Mouse (Mus musculus) ES-E14 (cell line): ENCODE data around the gene Iars. TPM values are rescaled to one million over a fixed set of nuclear protein-coding genes. Genes with fewer than 3 reads are reported as not detected.
A peak's percentile ranks its signal among the peaks of the same experiment; 100 is the strongest.

Source experiments
- DNase-seq: peaks from one replicate; pipeline ENCODE4 v3.0.0-alpha.2; 2013; ENCODE audit warnings: low read depth, low spot score
- H3K27ac ChIP-seq: 2 replicates; pipeline ENCODE4 v1.5.1; 2012; ENCODE audit warnings: low read depth, mild to moderate bottlenecking, low read length, moderate library complexity, mixed read lengths; ENCODE audit not compliant: poor library complexity, insufficient read depth, severe bottlenecking
- H3K36me3 ChIP-seq: 2 replicates; pipeline ENCODE4 v1.6.1; 2012; ENCODE audit warnings: mild to moderate bottlenecking, low read length, moderate library complexity, mixed read lengths; ENCODE audit not compliant: control insufficient read depth, poor library complexity, insufficient read depth, severe bottlenecking
- H3K4me1 ChIP-seq, 2 experiments: fragments of 150-350 bp in 1 of 2; sonication (generic) in 1 of 2; 2 replicates each; pipeline ENCODE4 v1.6.1; 2012; ENCODE audit warnings: low read length in 2 of 2, mild to moderate bottlenecking in 1 of 2, mixed read lengths in 1 of 2; ENCODE audit not compliant: control insufficient read depth in 2 of 2, insufficient read depth in 2 of 2, poor library complexity in 1 of 2
- H3K4me3 ChIP-seq, 2 experiments: fragments of 150-350 bp in 1 of 2; sonication (generic) in 1 of 2; 2 replicates each; pipeline ENCODE4 v1.5.1; 2012; ENCODE audit warnings: low read length in 2 of 2, low read depth in 1 of 2, mild to moderate bottlenecking in 1 of 2, mixed read lengths in 1 of 2; ENCODE audit not compliant: insufficient read depth in 1 of 2, poor library complexity in 1 of 2, severe bottlenecking in 1 of 2
- H3K9ac ChIP-seq: 2 replicates; pipeline ENCODE4 v1.6.1; 2012; ENCODE audit warnings: low read depth, mild to moderate bottlenecking, low read length, mixed read lengths; ENCODE audit not compliant: poor library complexity, insufficient read depth, severe bottlenecking
- H3K9me3 ChIP-seq: fragments of 150-350 bp; sonication (generic); 2 replicates; pipeline ENCODE4 v1.6.1; 2012; ENCODE audit warnings: low read depth, mild to moderate bottlenecking, low read length; ENCODE audit not compliant: control insufficient read depth, insufficient read depth
- CHD2 ChIP-seq: IDR thresholded peaks from 2 replicates; pipeline ENCODE4 v1.6.1; 2014; ENCODE audit warnings: mild to moderate bottlenecking, low read depth, low read length, inconsistent platforms
- HCFC1 ChIP-seq: IDR thresholded peaks from 2 replicates; pipeline ENCODE4 v1.6.1; 2012; ENCODE audit warnings: low read length, inconsistent platforms, borderline replicate concordance; ENCODE audit not compliant: insufficient read depth
- MAFK ChIP-seq: IDR thresholded peaks from 2 replicates; pipeline ENCODE4 v1.6.1; 2014; ENCODE audit warnings: mild to moderate bottlenecking, low read depth, low read length, inconsistent platforms; ENCODE audit not compliant: insufficient read depth
- ZC3H11A ChIP-seq: IDR thresholded peaks from 2 replicates; pipeline ENCODE4 v1.6.1; 2012; ENCODE audit warnings: low read depth, mild to moderate bottlenecking, inconsistent platforms, low read length, borderline replicate concordance
- ZNF384 ChIP-seq: IDR thresholded peaks from 2 replicates; pipeline ENCODE4 v1.6.1; 2012; ENCODE audit warnings: low read depth, low read length, inconsistent platforms
- in situ Hi-C, 2 experiments: fragments of 600-800 bp; cut with MboI; formaldehyde crosslinking; loops; one replicate each; pipeline ENCODE4 v1.15.1; 2025; ENCODE audit warnings: low sequenced_read_pairs in 2 of 2, inconsistent platforms in 1 of 2; ENCODE audit not compliant: unreplicated experiment in 2 of 2
- total RNA-seq: library from RNA; depleted of rRNA; stranded (reverse); fragments of 300-350 nt; gene quantifications from 2 replicates; pipeline ENCODE4 v1.2.3, GENCODE M21; 2012

The Iars gene
- total RNA-seq, 1 experiment: 139 TPM

- Histone ChIP-seq H3K36me3 (peaks cover 8% of the 10 kb centered on the region), H3K4me1 (peaks cover 0 to 6% of the 10 kb centered on the region in 2 experiments; a peak in 1 of 4 replicates), H3K9ac (peak within 1 kb of the TSS; percentile 93), H3K9me3 (no peaks in the 10 kb centered on the region), H3K27ac (peak within 1 kb of the TSS; percentile 65), H3K4me3 (peak within 1 kb of the TSS; percentile 79 to 95)
- in situ Hi-C loops: no loop called here
- DNase-seq: peak; percentile 98
- TF ChIP-seq HCFC1 (peak; percentile 63; the same call in 1 of the 2 replicates), ZC3H11A (no peak), ZNF384 (no peak), MAFK (no peak), CHD2 (peak; percentile 41; the same call in 1 of the 2 replicates)
These were observed 29.3 kb upstream of the Iars start, which contains the start of the genes Cenpp and Nol8 for GRCm38 (mm10) chr13:49652481-49653179. TSS of gene Cenpp (minus strand) at chr13:49652785. TSS of gene Nol8 (plus strand) at chr13:49653078.

GRCm38 (mm10) chr13:49653180-49653541, 28.7 kb upstream of the Iars start:
- DNase-seq: no peak
- H3K36me3 ChIP-seq: peaks cover 8% of the 10 kb centered on the region
- no peak for TF ChIP-seq ZC3H11A
- TF ChIP-seq MAFK: no peak
- TF ChIP-seq HCFC1: peak; percentile 15; the same call in 1 of the 2 replicates
- TF ChIP-seq ZNF384: no peak
- peak; percentile 13; the same call in 1 of the 2 replicates for TF ChIP-seq CHD2
- no peaks in the 10 kb centered on the region for H3K9me3 ChIP-seq
- H3K4me3 ChIP-seq: peak overlapping the region; percentile 64 to 95
- H3K9ac ChIP-seq: peak overlapping the region; percentile 93
- in situ Hi-C loops: no loop called here
- H3K27ac ChIP-seq: peak overlapping the region; percentile 65
- H3K4me1 ChIP-seq: peaks cover 0 to 6% of the 10 kb centered on the region in 2 experiments; a peak in 1 of 4 replicates

- Histone ChIP-seq H3K4me1 (peaks cover 0 to under 1% of the 10 kb centered on the region in 2 experiments; a peak in 1 of 4 replicates), H3K9me3 (no peaks in the 10 kb centered on the region), H3K36me3 (peaks cover 6% of the 10 kb centered on the region; the same call in 1 of the 2 replicates), H3K4me3 (no peak overlapping the region), H3K9ac (no peak overlapping the region), H3K27ac (no peak overlapping the region)
- no peak for TF ChIP-seq HCFC1
- TF ChIP-seq ZNF384: no peak
- no peak for TF ChIP-seq CHD2
- TF ChIP-seq MAFK: no peak
- no peak for TF ChIP-seq ZC3H11A
- in situ Hi-C loops: no loop called here
- no peak for DNase-seq
These were observed 4.1 kb upstream of the Iars start for GRCm38 (mm10) chr13:49677793-49678192.

- Histone ChIP-seq H3K9me3 (no peaks in the 10 kb centered on the region), H3K4me3 (peak overlapping the region; percentile 87 to 96), H3K27ac (peak overlapping the region; percentile 38), H3K9ac (peak overlapping the region; percentile 94), H3K4me1 (peaks cover 3 to 6% of the 10 kb centered on the region in 2 experiments; a peak in 3 of 4 replicates), H3K36me3 (peaks cover 5% of the 10 kb centered on the region)
- DNase-seq: peak; percentile 7
- TF ChIP-seq HCFC1: no peak
- 0 out of 2 replicates have a peak, but pooled peaks have one; percentile 1 for TF ChIP-seq MAFK
- in situ Hi-C loops: no loop called here
These were observed 440 bp downstream of the Iars start for GRCm38 (mm10) chr13:49682233-49682846.

GRCm38 (mm10) chr13:49684266-49684665, 2.4 kb downstream of the Iars start:
- DNase-seq: peak; percentile 12
- H3K27ac ChIP-seq: no peak overlapping the region; the same call in 1 of the 2 replicates
- peaks cover 19% of the 10 kb centered on the region for H3K36me3 ChIP-seq
- H3K9ac ChIP-seq: peak overlapping the region; percentile 3; the same call in 1 of the 2 replicates
- no peak for TF ChIP-seq CHD2
- no peak for TF ChIP-seq ZNF384
- no peak for TF ChIP-seq HCFC1
- no peak for TF ChIP-seq MAFK
- TF ChIP-seq ZC3H11A: no peak
- H3K9me3 ChIP-seq: no peaks in the 10 kb centered on the region
- peak overlapping the region; percentile 38 to 39 for H3K4me3 ChIP-seq
- in situ Hi-C loops: no loop called here
- peaks cover 3 to 6% of the 10 kb centered on the region in 2 experiments; a peak in 3 of 4 replicates for H3K4me1 ChIP-seq
